Mouse (Mus musculus) kidney, adult 11 months (tissue): ENCODE measurements around the gene Gm14819.
"Not testable (repeated sequence)": the region's sequence is repeated elsewhere in the genome, so short reads cannot be mapped to it uniquely, and the experiment has no call there.

Experiments
- DNase-seq: peaks from one replicate; pipeline ENCODE4 v3.0.0; 2022

Gm14819 gene

DNA sequence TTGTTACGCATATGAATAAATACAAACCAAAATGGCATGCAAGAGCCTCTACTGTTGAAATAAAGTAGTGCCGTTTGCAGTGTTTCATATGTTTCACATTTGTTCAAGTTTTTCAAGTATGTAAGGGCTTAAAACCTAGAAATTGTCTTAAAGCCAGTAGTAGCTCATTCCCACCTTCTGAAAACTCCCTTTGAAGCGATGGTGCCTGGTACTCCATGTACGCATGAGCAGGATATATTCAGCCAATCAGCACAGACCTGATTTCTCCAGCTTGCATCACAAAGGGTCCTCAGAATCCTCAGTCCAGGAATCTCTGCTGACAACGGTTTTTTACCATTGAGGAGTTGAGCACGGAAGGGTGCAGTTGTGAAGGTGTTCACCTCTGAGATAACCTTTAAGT, at the start of gene Gm14819:
Gene Gm14819 (plus strand): TSS at position 301 of the 400 bp plus-strand sequence.
- DNase-seq = not testable (repeated sequence)
